Mouse (Mus musculus) liver, embryonic 18 days (tissue): ENCODE results near the gene Aspdh. TPM values are rescaled to one million over a fixed set of nuclear protein-coding genes. Genes with fewer than 3 reads are reported as not detected.

Experiments
- polyA plus RNA-seq: library from polyadenylated mRNA; depleted of rRNA; stranded (reverse); fragments of >200 nt; gene quantifications from 2 replicates; pipeline ENCODE4 v1.2.3, GENCODE M21; 2012; rRNA removed

Aspdh gene
- polyA plus RNA-seq = 52.0 and 53.0 TPM in 2 replicates

DNA sequence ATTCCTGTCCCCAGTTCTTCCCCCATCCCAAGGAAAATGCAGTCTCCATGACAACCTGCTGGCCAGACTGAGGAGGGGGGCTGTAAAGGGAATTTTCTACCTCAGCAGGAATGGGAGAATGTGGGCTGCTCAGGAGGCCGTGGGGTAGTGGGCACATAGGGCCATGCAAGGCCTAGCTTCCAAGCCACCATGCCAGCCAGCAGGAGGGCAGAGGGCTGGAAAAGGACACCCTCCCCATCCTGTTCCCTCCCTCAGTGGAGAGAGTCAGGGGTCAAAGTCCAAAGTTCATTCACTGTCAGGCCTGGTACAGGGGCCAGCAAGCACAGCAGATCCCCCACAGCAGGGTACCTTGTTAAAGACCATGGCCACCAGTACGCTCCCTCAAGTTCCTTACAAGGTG lies at the start of gene Aspdh:
Gene Aspdh, plus strand, starts transcription at position 281 of the 400 bp plus-strand sequence.

GRCm38 (mm10) chr7:44428968-44429521 lies 36.1 kb upstream of the Aspdh start, which contains the start of gene Lrrc4b:
Lrrc4b (plus strand) TSS chr7:44429018.

DNA sequence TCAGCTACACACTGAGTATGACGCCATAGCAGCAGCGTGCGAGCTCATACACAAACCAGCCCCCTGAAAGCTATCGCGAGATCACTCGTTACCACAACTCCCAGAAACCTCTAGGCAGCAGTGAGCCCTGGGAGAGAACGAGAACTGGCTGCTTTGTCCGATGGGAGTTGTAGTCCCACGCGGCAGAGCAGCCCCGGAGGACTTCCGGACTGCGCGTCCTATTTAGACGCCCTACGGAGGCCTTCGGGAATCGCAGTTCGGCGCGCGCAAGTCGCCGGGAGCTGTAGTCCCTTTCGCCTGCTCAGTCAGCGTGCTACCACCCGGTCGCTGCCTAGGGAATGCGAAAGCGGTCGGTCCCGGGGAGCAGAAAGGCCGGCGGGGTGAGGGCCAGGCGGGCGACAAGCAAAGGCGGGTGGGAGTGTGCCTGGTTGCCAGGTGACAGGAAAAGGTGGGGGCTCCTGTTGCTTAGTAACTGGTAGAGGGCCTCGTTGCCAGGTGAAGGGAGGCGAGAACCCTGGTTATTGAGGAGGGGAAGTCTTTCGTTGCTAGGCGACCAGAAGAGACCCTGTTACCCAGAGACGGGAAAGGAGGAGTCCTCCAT lies 2.7 kb downstream of the Aspdh start, which contains the start of gene Josd2:
Gene Josd2, plus strand, starts transcription at position 170 of the 601 bp plus-strand sequence.

GRCm38 (mm10) chr7:44495992-44496770 lies 31.0 kb downstream of the Aspdh start, which contains the start of the genes Emc10 and Fam71e1:
Emc10 (minus strand) TSS chr7:44496529.
Fam71e1 (plus strand) TSS chr7:44496581.

Other genes starting within 250 kb of the Aspdh start
- gene Klk1b5, start 249.4 kb upstream of the Aspdh start, polyA plus RNA-seq = not detected in 2 replicates
- gene Klk1, start 240.0 kb upstream of the Aspdh start, polyA plus RNA-seq = 0.08 and 0.67 TPM in 2 replicates
- gene Gm36864, start 229.2 kb upstream of the Aspdh start, polyA plus RNA-seq = not detected in 2 replicates
- gene 1700028J19Rik, start 218.7 kb upstream of the Aspdh start, polyA plus RNA-seq = 0.71 TPM in 2 replicates
- 33.2 and 37.0 TPM in 2 replicates for gene 2410002F23Rik, start 218.7 kb upstream of the Aspdh start, polyA plus RNA-seq
- not detected in 2 replicates for gene Acp4, start 208.0 kb upstream of the Aspdh start, polyA plus RNA-seq
- not detected in 2 replicates for gene Gm15517, start 203.9 kb upstream of the Aspdh start, polyA plus RNA-seq
- 0.78 and 0.94 TPM in 2 replicates for gene Clec11a, start 158.5 kb upstream of the Aspdh start, polyA plus RNA-seq
- 0.02 and 0.04 TPM in 2 replicates for gene Shank1, start 155.1 kb upstream of the Aspdh start, polyA plus RNA-seq
- 0.02 and 0.04 TPM in 2 replicates for gene Syt3, start 81.3 kb upstream of the Aspdh start, polyA plus RNA-seq
- gene 1700008O03Rik, start 79.6 kb upstream of the Aspdh start, polyA plus RNA-seq = 0.19 and 0.22 TPM in 2 replicates
- gene Lrrc4b, start 36.4 kb upstream of the Aspdh start, polyA plus RNA-seq = 0.02 TPM in 1 of 2 replicates, not detected in the other
- 121 and 139 TPM in 2 replicates for gene Josd2, start 2.6 kb downstream of the Aspdh start, polyA plus RNA-seq
- gene Emc10, start 31.1 kb downstream of the Aspdh start, polyA plus RNA-seq = 45.3 and 47.9 TPM in 2 replicates
- gene Fam71e1, start 31.2 kb downstream of the Aspdh start, polyA plus RNA-seq = 1.9 and 2.3 TPM in 2 replicates
- gene Mybpc2, start 59.3 kb downstream of the Aspdh start, polyA plus RNA-seq = 0.13 and 0.14 TPM in 2 replicates
- 4.1 and 5.5 TPM in 2 replicates for gene Spib, start 66.7 kb downstream of the Aspdh start, polyA plus RNA-seq
- gene Pold1, start 83.5 kb downstream of the Aspdh start, polyA plus RNA-seq = 24.7 and 28.8 TPM in 2 replicates
- 32.8 and 37.0 TPM in 2 replicates for gene Nr1h2, start 88.6 kb downstream of the Aspdh start, polyA plus RNA-seq
- gene Napsa, start 107.0 kb downstream of the Aspdh start, polyA plus RNA-seq = 12.1 and 13.7 TPM in 2 replicates
- gene Kcnc3, start 125.3 kb downstream of the Aspdh start, polyA plus RNA-seq = 0.36 TPM in 2 replicates
- 0.77 and 0.95 TPM in 2 replicates for gene Myh14, start 205.5 kb downstream of the Aspdh start, polyA plus RNA-seq
- not detected in 2 replicates for gene Izumo2, start 243.4 kb downstream of the Aspdh start, polyA plus RNA-seq